Mouse (Mus musculus): Measurements from ENCODE around the gene Rab39. TPM values are rescaled to one million over a fixed set of nuclear protein-coding genes. Genes with fewer than 3 reads are reported as not detected.
A peak's percentile ranks its signal among the peaks of the same experiment; 100 is the strongest.

Rab39 gene
- total RNA-seq (2014; rRNA removed) = 1.8 and 2.5 TPM in 2 replicates
- polyA plus RNA-seq (2015; fragmentation: Nextera tagmentation; extraction: Ambion mirVana) = 1.2 and 1.3 TPM in 2 replicates

DNA sequence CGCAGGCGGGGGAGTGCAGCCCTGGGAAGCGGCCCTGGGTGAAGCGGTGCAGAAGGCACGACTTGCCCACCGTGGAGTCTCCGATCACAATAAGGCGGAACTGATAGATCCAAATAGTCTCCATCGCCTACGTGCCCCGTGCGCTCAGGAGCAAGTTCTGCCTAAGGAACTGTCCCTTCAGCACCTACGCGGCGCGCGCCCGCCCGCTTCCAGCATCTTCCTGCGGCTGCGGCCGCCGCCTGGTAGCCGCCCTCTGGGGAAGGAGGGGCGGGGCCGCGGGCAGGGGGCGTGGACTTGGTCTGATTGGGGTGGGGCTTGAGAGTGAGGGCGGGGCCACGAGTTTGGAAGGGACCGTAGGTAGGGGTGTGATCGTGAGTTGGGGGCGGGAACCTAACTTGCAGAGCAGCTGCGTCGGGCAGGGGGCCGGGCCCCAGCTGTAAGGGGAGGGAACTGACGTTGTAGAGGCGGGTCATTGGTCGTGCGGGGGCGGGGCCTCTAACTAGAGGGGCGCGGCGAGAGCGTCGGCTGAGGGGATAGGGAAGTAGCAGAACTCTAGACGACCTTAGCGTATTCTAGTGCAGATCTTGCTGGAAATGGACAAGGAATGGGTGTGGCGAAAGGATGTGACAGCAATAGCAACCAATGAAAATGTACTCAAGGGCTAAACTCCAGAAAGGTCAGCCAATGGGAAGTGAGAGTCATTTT, at the start of gene Rab39:
TSS of gene Rab39 (minus strand) at position 241 of the 705 bp plus-strand sequence.
- Histone ChIP-seq H3K4me1 (ENCODE audit: insufficient read depth) (no peaks in the 10 kb centered on the region), H3K9me3 (ENCODE audit: low read length) (no peaks in the 10 kb centered on the region), H3K27me3 (ENCODE audit: insufficient read depth, low read length) (no peaks in the 10 kb centered on the region), H3K4me2 (ENCODE audit: low read depth) (peak within 1 kb of the TSS; percentile 72), H3K9ac (peak within 1 kb of the TSS; percentile 36), H3K4me3 (ENCODE audit: low read depth, low read length) (peak within 1 kb of the TSS; percentile 70), H3K36me3 (ENCODE audit: insufficient read depth) (no peaks in the 10 kb centered on the region), H3K27ac (ENCODE audit: low read depth, low read length) (no peak within 1 kb of the TSS)
- ATAC-seq = peak; percentile 94
- under 1% methylated on average over 48 of the region's 49 CpGs for WGBS
- no peak for TF ChIP-seq CTCF (IDR thresholded peaks at IDR 0.05; ENCODE audit: low read depth)
- DNase-seq = peak; percentile 84

GRCm38 (mm10) chr9:53754801-53755200, 48.8 kb upstream of the Rab39 start:
- Histone ChIP-seq H3K9ac (no peak overlapping the region), H3K9me3 (ENCODE audit: low read length) (no peaks in the 10 kb centered on the region), H3K4me2 (ENCODE audit: low read depth) (no peak overlapping the region), H3K36me3 (ENCODE audit: insufficient read depth) (no peaks in the 10 kb centered on the region), H3K4me1 (ENCODE audit: insufficient read depth) (no peaks in the 10 kb centered on the region), H3K27me3 (ENCODE audit: insufficient read depth, low read length) (no peaks in the 10 kb centered on the region), H3K4me3 (ENCODE audit: low read depth, low read length) (no peak overlapping the region), H3K27ac (ENCODE audit: low read depth, low read length) (no peak overlapping the region)
- no peak for DNase-seq
- no peak for TF ChIP-seq CTCF (IDR thresholded peaks at IDR 0.05; ENCODE audit: low read depth)
- ATAC-seq = no peak

- Histone ChIP-seq H3K9ac (no peak overlapping the region), H3K4me2 (ENCODE audit: low read depth) (no peak overlapping the region), H3K27ac (ENCODE audit: low read depth, low read length) (no peak overlapping the region), H3K4me3 (ENCODE audit: low read depth, low read length) (no peak overlapping the region), H3K9me3 (ENCODE audit: low read length) (no peaks in the 10 kb centered on the region), H3K4me1 (ENCODE audit: insufficient read depth) (no peaks in the 10 kb centered on the region), H3K36me3 (ENCODE audit: insufficient read depth) (no peaks in the 10 kb centered on the region), H3K27me3 (ENCODE audit: insufficient read depth, low read length) (no peaks in the 10 kb centered on the region)
- ATAC-seq (no peak), DNase-seq (no peak)
- TF ChIP-seq CTCF (IDR thresholded peaks at IDR 0.05; ENCODE audit: low read depth) = peak; percentile 11; the same call in 1 of the 2 replicates
- WGBS = 51% methylated on average over 5 of the region's 5 CpGs
These were observed 44.9 kb upstream of the Rab39 start for GRCm38 (mm10) chr9:53750899-53751298.

DNA sequence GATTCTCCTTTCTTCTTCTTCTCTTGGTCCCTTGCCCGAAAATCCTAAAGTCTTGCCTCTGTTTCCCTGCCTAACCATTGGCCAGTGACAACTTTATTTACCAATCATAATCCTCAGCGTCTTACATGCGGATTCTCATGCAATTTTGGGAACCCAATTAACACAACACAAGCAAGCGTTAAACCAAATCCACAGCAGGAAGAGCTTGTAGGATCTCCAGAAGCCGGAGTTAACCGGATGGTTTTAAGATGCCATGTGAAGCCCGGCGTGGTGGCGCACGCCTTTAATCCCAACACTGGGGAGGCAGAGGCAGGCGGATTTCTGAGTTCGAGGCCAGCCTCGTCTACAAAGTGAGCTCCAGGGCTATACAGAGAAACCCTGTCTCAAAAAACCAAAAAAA, 44.4 kb upstream of the Rab39 start:
- WGBS = 89% methylated on average over 13 of the region's 13 CpGs
- H3K4me2 ChIP-seq (ENCODE audit: low read depth) = no peak overlapping the region
- no peak for ATAC-seq
- TF ChIP-seq CTCF (IDR thresholded peaks at IDR 0.05; ENCODE audit: low read depth) = no peak
- no peak overlapping the region for H3K27ac ChIP-seq (ENCODE audit: low read depth, low read length)
- no peaks in the 10 kb centered on the region for H3K27me3 ChIP-seq (ENCODE audit: insufficient read depth, low read length)
- no peaks in the 10 kb centered on the region for H3K36me3 ChIP-seq (ENCODE audit: insufficient read depth)
- no peaks in the 10 kb centered on the region for H3K4me1 ChIP-seq (ENCODE audit: insufficient read depth)
- no peak overlapping the region for H3K4me3 ChIP-seq (ENCODE audit: low read depth, low read length)
- no peak for DNase-seq
- no peaks in the 10 kb centered on the region for H3K9me3 ChIP-seq (ENCODE audit: low read length)
- no peak overlapping the region for H3K9ac ChIP-seq

GRCm38 (mm10) chr9:53740829-53741404, 34.9 kb upstream of the Rab39 start:
- Histone ChIP-seq H3K36me3 (ENCODE audit: insufficient read depth) (no peaks in the 10 kb centered on the region), H3K9me3 (ENCODE audit: low read length) (no peaks in the 10 kb centered on the region), H3K9ac (no peak overlapping the region), H3K27me3 (ENCODE audit: insufficient read depth, low read length) (no peaks in the 10 kb centered on the region), H3K4me1 (ENCODE audit: insufficient read depth) (no peaks in the 10 kb centered on the region), H3K27ac (ENCODE audit: low read depth, low read length) (no peak overlapping the region), H3K4me2 (ENCODE audit: low read depth) (no peak overlapping the region), H3K4me3 (ENCODE audit: low read depth, low read length) (no peak overlapping the region)
- no peak for ATAC-seq
- WGBS = 64% methylated on average over 3 of the region's 3 CpGs
- DNase-seq = no peak
- TF ChIP-seq CTCF (IDR thresholded peaks at IDR 0.05; ENCODE audit: low read depth) = no peak

DNA sequence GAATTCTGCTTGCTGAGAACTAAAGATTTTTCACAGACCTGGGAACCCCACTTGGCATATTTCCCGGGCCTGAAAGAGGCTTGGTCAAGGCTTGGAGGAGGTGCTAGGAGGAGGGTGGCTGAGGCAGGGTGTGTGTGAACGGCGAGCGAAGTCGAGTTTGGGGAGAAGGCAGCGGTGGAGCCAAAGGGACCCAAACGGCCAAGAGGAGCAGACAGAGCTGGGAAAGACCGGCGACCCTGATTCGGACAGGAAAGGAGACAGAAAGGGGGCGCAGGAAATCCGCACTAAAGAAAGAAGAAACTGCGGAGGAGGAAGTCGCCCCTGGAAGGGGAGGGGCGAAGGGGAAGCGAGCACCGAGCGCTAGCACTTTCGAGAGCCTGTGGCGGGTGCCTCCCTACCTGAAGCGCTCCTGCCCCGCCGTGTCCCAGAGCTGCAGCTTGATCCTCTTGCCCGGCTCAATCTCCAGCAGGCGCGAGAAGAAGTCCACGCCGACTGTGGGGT, 491 bp downstream of the Rab39 start:
- Histone ChIP-seq H3K9me3 (ENCODE audit: low read length) (no peaks in the 10 kb centered on the region), H3K4me3 (ENCODE audit: low read depth, low read length) (peak overlapping the region; percentile 70), H3K36me3 (ENCODE audit: insufficient read depth) (no peaks in the 10 kb centered on the region), H3K27me3 (ENCODE audit: insufficient read depth, low read length) (no peaks in the 10 kb centered on the region), H3K4me2 (ENCODE audit: low read depth) (peak overlapping the region; percentile 72), H3K9ac (peak overlapping the region; percentile 36), H3K4me1 (ENCODE audit: insufficient read depth) (no peaks in the 10 kb centered on the region), H3K27ac (ENCODE audit: low read depth, low read length) (no peak overlapping the region)
- ATAC-seq (peak; percentile 47), DNase-seq (peak; percentile 32)
- under 1% methylated on average over 28 of the region's 28 CpGs for WGBS
- no peak for TF ChIP-seq CTCF (IDR thresholded peaks at IDR 0.05; ENCODE audit: low read depth)

- no peak for DNase-seq
These were observed 3.0 kb downstream of the Rab39 start for GRCm38 (mm10) chr9:53702991-53703390.

More at GRCm38 (mm10) chr9:53702991-53703390, 3.0 kb downstream of the Rab39 start:
- H3K9ac ChIP-seq = no peak overlapping the region
- H3K4me3 ChIP-seq (ENCODE audit: low read depth, low read length) = no peak overlapping the region
- 96% methylated on average over 1 of the region's 1 CpGs for WGBS
- H3K9me3 ChIP-seq (ENCODE audit: low read length) = no peaks in the 10 kb centered on the region
- H3K4me1 ChIP-seq (ENCODE audit: insufficient read depth) = no peaks in the 10 kb centered on the region
- ATAC-seq = no peak
- no peak overlapping the region for H3K4me2 ChIP-seq (ENCODE audit: low read depth)
- no peak overlapping the region for H3K27ac ChIP-seq (ENCODE audit: low read depth, low read length)
- H3K36me3 ChIP-seq (ENCODE audit: insufficient read depth) = no peaks in the 10 kb centered on the region
- no peak for TF ChIP-seq CTCF (IDR thresholded peaks at IDR 0.05; ENCODE audit: low read depth)
- H3K27me3 ChIP-seq (ENCODE audit: insufficient read depth, low read length) = no peaks in the 10 kb centered on the region
